Mouse (Mus musculus) ovary, postnatal 36 days (tissue): ENCODE data around the gene Ltbp3.

Experiments used
- DNase-seq: peaks from one replicate; pipeline ENCODE4 v3.0.0; 2022; ENCODE audit warnings: low spot score, mixed read lengths

Ltbp3 gene

GRCm38 (mm10) chr19:5750951-5751350 lies 10.2 kb downstream of the Ltbp3 start:
- DNase-seq = no peak

- peak; percentile 50 for DNase-seq
Observed at GRCm38 (mm10) chr19:5751742-5752141, 11.0 kb downstream of the Ltbp3 start.

DNA sequence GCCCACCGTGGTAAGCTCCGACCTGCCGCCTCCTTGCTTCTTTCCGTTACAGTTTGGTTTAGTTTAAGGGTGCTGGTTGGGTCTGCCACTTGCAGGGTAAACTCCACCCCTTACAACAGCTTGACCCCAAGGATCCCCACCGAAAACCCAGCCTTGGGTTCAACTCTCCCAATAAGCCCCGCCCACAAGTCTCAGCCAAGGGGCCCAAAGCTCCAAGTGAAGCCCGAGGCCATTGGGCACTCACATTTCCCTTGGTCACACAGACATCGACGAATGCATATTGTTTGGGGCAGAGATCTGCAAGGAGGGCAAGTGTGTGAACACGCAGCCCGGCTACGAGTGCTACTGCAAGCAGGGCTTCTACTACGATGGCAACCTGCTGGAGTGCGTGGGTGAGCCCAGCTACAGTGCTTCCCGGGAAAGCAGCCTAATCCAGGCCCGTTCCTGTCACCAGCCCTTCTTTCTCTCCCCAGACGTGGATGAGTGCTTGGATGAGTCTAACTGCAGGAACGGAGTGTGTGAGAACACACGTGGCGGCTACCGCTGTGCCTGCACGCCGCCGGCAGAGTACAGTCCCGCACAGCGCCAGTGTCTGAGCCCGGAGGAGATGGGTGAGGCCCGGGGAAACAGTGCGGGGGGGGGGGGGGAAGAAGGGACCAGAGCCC lies 15.7 kb downstream of the Ltbp3 start:
- DNase-seq = no peak

DNA sequence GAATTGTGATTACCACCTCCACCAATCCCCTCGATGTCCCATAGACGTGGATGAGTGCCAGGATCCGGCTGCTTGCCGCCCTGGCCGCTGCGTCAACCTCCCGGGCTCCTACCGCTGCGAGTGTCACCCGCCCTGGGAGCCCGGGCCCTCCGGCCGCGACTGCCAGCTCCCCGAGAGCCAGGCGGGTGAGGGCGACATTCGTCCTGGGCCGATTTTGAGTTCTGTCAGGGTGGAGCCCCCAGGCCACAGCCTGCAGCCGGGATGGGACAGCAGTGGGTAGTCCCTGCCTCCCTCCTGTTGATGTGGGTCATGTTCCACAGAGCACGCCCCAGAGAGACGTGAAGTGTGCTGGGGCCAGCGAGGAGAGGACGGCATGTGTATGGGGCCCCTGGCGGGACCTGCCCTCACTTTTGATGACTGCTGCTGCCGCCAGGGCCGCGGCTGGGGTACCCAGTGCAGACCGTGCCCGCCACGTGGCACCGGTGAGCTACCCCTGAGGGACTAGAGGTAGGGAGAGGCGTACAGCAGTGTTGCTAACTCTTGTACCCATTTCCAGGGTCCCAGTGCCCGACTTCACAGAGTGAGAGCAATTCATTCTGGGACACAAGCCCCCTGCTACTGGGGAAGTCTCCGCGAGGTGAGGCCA lies 16.4 kb downstream of the Ltbp3 start:
- no peak for DNase-seq

GRCm38 (mm10) chr19:5758878-5759403 lies 18.2 kb downstream of the Ltbp3 start:
- no peak for DNase-seq

DNA sequence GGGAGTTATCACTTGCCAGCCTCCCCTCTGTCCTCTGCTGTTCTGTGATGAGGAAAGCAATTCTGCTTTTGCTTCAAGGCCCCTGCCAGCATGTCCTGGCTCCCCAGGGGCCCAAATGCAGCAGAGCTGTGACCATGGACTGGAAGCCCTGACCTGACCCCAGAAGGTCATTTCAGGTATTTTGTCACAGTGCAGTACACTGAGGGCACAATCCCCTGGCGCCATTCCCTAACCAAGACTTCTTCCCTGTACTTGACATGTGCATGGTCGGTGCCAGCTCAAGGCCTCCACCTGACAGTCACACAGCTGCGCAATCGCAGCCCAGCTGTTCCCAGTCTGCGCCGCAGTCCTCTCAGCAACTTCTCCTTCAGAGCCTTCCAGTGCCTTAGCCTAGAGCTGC lies 22.5 kb downstream of the Ltbp3 start:
- no peak for DNase-seq

- DNase-seq = no peak
Observed at GRCm38 (mm10) chr19:5767271-5767670, 26.6 kb downstream of the Ltbp3 start.

DNA sequence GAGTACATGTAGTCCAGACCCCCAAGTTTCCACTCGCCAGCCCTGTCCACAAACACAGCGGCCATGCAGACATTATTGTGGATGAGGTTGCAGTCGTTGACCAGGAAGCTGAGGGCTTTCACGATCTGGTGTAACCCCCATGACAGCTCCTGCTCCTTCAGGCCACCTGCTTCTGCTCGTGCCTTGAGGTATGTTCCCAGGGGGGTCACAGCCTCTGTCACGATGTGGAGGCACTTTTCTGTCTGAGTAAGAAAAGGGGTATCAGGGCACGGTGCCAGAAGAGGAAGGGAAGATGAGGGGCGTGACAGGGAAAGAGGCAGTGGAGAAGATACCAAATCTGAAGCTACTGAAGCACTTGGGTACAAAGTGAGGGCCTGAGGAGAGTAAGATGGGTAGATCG lies 29.6 kb downstream of the Ltbp3 start:
- no peak for DNase-seq

DNA sequence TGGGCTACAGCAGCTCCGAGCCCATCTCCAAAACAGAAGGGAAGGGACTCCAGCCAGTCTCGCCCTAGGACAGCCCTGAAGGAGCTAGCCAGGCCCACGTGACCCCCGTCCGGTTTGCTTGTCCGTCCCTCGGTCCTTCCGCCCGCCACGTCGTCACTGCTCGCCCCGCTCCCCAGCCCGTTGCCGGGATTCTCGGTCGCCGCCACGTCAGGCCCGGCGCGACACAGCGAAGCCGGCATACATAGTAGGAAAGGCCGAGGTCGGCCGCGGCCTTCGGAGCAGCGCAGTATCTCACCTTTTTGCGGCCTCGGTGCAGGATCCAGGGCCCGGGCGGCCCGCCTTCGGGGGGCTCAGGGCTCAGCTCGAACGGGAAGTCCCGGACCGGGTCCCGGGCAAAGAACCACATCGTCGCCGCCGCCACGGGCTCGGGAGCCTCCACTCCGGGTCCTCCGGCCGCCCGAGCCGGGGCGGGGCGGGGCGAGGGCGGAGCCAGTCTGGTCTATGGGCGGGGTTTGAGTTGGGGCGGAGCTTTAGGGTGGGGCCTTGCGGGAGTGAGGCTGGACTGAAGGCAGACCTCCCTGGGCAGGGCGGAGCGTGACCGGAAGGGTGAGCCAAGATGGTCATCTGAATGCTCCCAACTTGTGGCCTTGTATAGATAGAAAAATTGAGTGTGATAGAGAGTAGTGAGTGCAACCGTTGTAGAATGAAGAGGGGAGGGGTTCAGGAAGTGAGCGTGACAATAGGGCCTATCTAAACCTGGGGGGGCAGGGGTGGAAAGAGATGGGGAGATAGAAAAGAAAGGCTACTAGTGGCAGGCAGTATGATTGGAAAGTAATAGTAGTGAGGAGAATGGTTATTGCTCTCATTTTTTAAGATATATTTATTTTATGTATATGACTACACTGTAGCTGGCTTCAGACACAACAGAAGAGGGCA lies 30.5 kb downstream of the Ltbp3 start, which contains the start of gene Scyl1:
Scyl1 (minus strand) TSS at position 495 of the 936 bp plus-strand sequence.
- DNase-seq = peak; percentile 98

- DNase-seq = no peak
Observed at GRCm38 (mm10) chr19:5777387-5778032, 36.8 kb downstream of the Ltbp3 start.

DNA sequence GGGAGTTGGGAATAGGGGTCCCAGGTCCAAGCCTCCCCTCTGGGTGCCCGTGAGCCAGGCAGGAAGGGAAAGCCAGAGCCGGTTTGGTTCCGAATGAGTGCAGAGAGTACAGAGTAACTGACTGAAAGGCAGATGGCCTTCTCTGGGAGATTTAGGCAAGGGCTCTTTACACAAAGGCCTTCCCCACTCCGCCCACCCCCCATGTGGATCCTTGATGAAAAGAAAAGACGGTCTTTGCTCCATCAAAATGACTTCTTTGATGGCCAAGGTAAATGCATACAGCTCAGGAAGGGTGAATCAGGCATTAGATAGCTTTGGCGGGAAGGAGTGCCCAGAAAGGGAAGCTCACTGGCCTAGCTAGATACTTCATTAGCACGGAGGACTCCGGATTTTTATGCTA lies 37.6 kb downstream of the Ltbp3 start:
- DNase-seq = no peak

DNA sequence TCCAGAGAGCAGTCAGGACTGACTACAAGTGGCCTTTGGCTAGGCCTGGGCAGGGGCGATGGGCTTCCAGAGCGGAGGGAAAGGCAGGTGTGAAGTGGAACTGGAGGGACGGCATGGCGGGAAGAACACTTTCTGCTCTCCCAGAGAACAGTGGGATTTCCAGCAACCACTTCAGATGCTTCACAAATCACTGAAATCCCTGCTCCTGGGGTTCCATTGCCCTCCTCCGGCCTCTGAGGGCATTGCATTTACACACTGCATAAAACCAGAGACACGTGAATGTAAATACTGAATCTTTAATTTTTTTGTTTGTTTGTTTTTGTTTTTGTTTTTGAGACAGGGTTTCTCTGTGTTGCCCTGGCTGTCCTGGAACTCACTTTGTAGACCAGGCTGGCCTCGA lies 39.5 kb downstream of the Ltbp3 start:
- DNase-seq = no peak

DNA sequence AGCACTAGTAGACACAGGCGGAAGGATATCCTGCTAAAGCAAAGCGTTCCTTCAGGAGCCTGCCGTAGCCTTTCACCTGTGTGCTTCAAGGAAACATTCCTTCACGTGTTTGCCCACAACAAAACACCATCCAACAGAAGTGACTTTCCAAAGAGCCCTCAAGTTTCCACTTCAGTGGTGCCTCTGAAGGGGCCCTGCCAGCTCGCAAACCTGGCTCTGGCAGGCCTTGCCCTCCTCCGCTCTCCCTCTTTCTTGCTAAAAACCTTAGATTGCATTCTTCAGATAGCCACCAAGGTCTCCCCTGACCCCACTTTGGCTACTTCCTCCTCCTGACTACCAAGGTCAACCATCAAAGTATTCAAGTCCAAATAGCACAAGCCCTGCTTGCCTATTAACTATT lies 40.8 kb downstream of the Ltbp3 start:
- no peak for DNase-seq

DNA sequence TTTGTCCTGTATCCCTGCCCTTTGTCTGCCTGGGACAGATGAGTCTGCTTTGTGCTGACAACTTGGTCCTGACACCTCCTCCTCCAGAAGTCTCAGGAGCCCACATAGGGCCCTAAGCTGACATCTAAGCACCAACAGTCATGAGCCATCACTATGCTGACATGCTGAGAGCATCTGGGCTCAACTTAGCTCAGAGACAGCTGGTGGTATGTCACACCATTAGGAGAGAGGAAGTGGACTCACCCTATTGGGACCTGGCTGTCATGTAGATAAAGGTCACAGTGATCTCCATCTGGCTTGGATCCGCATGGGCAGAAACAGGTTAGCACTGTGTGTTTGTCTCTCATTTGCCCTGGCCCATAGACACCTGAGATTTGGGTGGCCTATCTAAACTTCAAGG lies 41.4 kb downstream of the Ltbp3 start:
- DNase-seq = no peak

DNA sequence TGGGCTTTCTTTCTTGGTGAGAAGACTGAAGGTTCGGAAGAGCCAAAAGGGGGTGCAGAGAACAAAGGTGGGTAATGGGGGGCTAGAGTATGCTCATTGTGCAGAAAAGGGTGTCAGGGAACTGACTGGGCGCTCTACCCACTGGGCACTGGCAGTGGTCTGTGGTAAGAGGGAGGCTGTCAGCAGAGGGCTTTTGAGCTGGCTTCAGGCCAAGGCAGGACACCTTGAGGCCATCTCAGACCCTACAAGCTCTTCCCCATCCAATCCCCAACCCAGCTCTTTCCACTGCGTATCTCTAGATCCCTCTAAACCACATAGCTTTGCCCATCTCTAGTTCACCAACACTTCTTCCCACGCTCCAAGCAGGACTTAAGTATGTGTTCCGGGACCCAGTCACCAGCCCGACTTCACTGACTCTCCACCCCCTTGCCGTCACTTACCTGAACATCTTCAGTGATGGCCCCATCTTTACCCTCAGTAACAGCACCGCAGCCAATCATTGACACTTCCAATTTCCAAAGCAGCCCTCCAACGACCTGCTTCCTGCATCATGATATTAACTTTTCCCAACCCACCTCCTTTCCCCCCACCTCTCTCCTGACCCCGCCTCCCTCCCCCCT lies 44.4 kb downstream of the Ltbp3 start:
- no peak for DNase-seq

DNA sequence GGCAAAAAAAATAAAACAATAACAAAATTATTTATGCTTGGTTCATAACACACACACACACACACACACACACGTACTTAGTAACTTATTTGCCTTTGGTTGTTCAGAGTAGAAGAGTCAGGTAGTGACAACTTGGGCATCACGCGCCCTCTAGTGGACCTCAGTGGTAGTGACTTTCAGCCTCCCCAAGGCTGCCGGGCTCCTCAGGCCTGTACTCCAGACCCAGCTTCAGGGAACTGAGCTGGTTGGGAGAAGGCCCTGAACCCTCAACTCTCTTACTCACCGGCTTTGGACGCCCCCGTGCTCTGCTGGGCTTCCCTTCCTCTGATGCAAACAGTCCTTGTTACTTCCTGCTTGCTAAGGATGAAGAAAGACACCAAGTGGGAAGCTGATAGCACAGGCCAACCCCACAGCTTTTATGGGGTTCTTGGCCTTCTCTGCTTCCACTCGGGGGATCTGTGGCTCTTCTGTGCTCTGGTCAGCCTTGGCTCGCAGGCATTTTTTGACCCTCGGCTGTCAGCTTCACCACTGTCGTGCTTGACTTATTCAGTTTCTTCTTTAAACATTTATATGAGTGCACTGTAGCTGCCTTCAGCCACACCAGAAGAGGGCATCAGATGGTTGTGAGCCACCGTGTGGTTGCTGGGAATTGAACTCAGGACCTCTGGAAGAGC lies 45.9 kb downstream of the Ltbp3 start:
- peak; percentile 84 for DNase-seq

DNA sequence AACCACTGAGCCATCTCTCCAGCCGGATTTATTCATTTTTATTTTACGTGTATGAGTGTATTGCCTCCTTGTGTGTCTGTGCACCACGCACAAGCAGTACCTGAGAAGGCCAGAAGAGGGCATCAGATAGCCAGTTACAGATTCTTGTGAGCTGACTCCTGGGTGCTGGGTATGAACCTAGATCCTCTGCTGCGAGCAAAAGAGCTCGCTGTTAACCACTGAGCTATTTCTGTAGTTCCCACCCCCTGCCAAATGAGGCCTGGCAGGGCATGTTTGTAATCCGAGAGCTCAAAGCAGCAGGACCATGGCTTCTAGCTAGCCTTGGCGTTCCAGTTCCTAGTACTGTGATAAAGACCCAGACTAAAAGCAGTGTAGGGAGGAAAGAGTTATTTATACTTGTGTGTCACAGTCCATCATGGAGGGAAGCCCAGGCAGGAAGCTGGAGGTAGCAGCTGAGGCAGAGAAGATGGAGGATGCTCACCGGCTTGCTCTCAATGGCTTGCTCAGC lies 46.5 kb downstream of the Ltbp3 start:
- peak; percentile 70 for DNase-seq

- no peak for DNase-seq
Observed at GRCm38 (mm10) chr19:5787920-5788319, 47.2 kb downstream of the Ltbp3 start.

DNA sequence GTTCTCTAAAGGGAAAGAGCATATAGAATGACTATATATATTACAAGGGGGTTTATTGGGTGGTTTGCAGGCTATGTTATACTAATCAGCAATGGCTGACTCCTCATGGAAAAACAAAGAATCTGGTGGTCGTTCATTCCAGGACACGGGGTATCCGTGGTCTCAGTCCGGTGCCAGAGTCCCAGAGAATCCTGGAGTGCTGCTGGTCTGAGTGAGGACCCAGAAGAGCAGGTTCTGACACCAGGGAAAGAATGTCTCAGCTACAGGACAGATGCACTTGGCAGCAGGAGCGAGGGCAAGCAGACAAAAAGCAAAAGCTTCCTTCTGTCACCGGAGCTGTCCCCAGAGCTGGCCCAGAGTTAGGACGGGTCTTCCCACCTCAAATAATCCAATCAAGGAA lies 47.9 kb downstream of the Ltbp3 start:
- DNase-seq = no peak

DNA sequence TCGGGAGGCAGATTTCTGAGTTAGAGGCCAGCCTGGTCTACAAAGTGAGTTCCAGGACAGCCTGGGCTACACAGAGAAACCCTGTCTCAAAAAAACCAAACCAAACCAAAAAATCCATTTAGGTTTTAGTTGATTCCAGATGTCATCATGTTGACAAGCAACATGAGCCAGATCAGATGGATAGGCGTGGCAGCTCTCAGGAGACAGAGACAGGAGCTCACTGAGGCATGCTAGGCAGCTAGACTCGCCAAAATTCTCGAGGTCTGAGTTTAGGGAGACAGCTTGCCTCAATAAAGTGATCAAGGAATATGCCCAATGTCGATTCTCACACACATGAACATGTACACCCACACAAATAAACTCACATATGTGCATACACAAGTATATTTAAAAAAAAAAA lies 48.4 kb downstream of the Ltbp3 start:
- no peak for DNase-seq

DNA sequence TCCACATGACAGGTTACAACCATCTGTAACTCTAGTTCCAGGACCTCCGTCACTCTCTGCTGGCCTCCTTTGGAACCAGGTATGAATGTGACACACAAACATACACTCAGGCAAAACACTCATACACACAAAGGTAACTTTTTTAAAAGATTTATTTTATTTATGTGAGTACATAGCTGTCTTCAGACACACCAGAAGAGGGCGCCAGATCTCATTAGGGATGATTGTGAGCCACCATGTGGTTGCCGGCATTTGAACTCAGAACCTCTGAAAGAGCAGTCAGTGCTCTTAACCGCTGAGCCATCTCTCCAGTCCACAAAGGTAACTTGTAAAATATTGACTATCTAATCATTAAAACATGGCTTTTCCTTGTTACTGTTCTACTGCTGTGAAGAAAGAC lies 50.6 kb downstream of the Ltbp3 start:
- DNase-seq = no peak
